Mouse (Mus musculus) ovary, adult 18-20 months (tissue): ENCODE results near the gene Dffa.
A peak's percentile ranks its signal among the peaks of the same experiment; 100 is the strongest.
"Not testable (repeated sequence)": the region's sequence is repeated elsewhere in the genome, so short reads cannot be mapped to it uniquely, and the experiment has no call there.

Experiments used
- DNase-seq: peaks from one replicate; pipeline ENCODE4 v3.0.0; 2022; ENCODE audit warnings: low spot score, mixed read lengths

Dffa gene

GRCm38 (mm10) chr4:149148084-149148483 lies 44.1 kb downstream of the Dffa start:
- no peak for DNase-seq

- no peak for DNase-seq
Measured at GRCm38 (mm10) chr4:149149196-149149595, 45.2 kb downstream of the Dffa start.

GRCm38 (mm10) chr4:149149611-149150010 lies 45.7 kb downstream of the Dffa start:
- peak; percentile 22 for DNase-seq

- DNase-seq = no peak
Measured at GRCm38 (mm10) chr4:149150256-149150655, 46.3 kb downstream of the Dffa start.

GRCm38 (mm10) chr4:149150721-149151120 lies 46.8 kb downstream of the Dffa start:
- no peak for DNase-seq

- no peak for DNase-seq
Measured at GRCm38 (mm10) chr4:149154859-149155258, 50.9 kb downstream of the Dffa start.

GRCm38 (mm10) chr4:149155711-149156110 lies 51.8 kb downstream of the Dffa start:
- DNase-seq = no peak

- no peak for DNase-seq
Measured at GRCm38 (mm10) chr4:149157415-149157973, 53.5 kb downstream of the Dffa start.

- DNase-seq = no peak
Measured at GRCm38 (mm10) chr4:149159203-149159602, 55.3 kb downstream of the Dffa start.

GRCm38 (mm10) chr4:149159891-149160290 lies 55.9 kb downstream of the Dffa start:
- no peak for DNase-seq

GRCm38 (mm10) chr4:149161166-149161565 lies 57.2 kb downstream of the Dffa start:
- DNase-seq = no peak

GRCm38 (mm10) chr4:149163196-149163595 lies 59.2 kb downstream of the Dffa start:
- no peak for DNase-seq

GRCm38 (mm10) chr4:149164150-149164549 lies 60.2 kb downstream of the Dffa start:
- no peak for DNase-seq

GRCm38 (mm10) chr4:149166215-149166946 lies 62.4 kb downstream of the Dffa start, which contains the start of gene Pgd:
Gene Pgd (minus strand): TSS chr4:149166771.
- DNase-seq = peak; percentile 96

GRCm38 (mm10) chr4:149166957-149167611 lies 63.1 kb downstream of the Dffa start:
- no peak for DNase-seq

- DNase-seq = no peak
Measured at GRCm38 (mm10) chr4:149168016-149168415, 64.1 kb downstream of the Dffa start.

GRCm38 (mm10) chr4:149169926-149170325 lies 66.0 kb downstream of the Dffa start:
- not testable (repeated sequence) for DNase-seq
